Mouse (Mus musculus) gastrocnemius, postnatal 25 days (tissue): Measurements from ENCODE around the gene Cdk11b. TPM values are rescaled to one million over a fixed set of nuclear protein-coding genes. Genes with fewer than 3 reads are reported as not detected.
"Not testable (repeated sequence)": the region's sequence is repeated elsewhere in the genome, so short reads cannot be mapped to it uniquely, and the experiment has no call there.

ENCODE experiments used
- DNase-seq: peaks from one replicate; pipeline ENCODE4 v3.0.0; 2022
- total RNA-seq, 2 experiments: library from RNA; stranded (reverse); gene quantifications; 1 replicate in 1 of 2; 2 replicates in 1 of 2; pipeline ENCODE4 v1.2.3; 2021

Gene Cdk11b
- total RNA-seq, 2 experiments from 2014 or later: 25.9 to 26.1 TPM

DNA sequence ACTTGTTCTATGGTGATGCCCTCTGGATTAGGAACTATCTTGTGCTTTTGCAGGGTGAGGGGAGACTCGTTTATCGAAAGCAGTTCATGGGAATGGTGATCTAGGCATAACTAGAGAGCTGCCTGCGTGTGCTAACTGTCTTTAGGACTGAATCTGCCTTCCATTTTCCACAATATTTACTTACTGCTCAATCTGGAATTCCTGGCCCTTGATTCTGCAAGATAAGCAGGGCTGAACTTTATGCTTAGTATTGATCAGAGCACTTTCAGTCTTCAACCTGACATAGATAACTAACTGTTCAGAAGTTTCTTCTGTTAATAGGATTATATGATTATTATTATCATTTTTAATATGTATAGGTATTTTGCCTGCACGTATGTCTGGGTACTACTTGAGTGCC lies 19.5 kb upstream of the Cdk11b start:
- no peak for DNase-seq

GRCm38 (mm10) chr4:155606825-155607224 lies 17.8 kb upstream of the Cdk11b start:
- DNase-seq: no peak

DNA sequence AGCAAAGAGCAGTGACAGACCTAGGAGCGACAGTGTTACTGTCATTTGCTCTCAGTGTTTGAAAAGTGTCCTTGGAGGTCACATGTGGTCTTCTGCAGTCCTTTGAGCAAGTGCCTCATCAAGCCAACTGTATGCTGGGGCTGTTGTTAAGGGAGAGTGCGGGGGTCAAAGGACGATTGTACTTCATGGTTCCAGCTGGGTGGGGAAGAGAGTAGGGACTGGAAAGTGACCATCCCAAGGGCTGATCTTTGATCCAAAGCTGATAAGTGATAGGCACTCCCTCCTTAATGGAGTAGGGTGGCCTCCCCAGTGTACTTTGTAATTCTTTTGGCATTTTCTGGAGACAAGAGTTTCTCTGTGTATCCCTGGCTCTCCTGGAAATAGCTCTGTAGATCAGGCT lies 12.8 kb upstream of the Cdk11b start:
- DNase-seq: no peak

GRCm38 (mm10) chr4:155613264-155613663 lies 11.4 kb upstream of the Cdk11b start:
- no peak for DNase-seq

- no peak for DNase-seq
Observed at GRCm38 (mm10) chr4:155618321-155618720, 6.3 kb upstream of the Cdk11b start.

DNA sequence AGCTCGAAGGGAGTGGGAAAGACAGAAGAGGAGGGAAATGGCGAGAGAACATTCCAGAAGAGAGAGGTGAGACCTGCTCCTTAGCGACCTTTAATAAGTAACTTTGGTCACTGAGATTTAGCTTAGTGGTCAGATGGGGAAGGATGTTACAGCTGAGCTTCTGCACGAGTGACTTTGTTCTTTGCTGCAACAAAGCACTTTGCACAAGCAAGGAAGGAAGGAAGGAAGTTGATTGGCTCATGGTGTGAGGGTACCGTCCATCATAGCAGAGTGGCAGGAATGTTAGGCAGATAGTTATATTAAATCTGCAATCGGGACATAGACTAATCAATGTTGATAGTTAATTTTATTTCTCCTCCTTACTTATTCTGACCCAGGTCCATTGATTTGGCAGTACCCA lies 5.6 kb downstream of the Cdk11b start:
- DNase-seq: no peak

DNA sequence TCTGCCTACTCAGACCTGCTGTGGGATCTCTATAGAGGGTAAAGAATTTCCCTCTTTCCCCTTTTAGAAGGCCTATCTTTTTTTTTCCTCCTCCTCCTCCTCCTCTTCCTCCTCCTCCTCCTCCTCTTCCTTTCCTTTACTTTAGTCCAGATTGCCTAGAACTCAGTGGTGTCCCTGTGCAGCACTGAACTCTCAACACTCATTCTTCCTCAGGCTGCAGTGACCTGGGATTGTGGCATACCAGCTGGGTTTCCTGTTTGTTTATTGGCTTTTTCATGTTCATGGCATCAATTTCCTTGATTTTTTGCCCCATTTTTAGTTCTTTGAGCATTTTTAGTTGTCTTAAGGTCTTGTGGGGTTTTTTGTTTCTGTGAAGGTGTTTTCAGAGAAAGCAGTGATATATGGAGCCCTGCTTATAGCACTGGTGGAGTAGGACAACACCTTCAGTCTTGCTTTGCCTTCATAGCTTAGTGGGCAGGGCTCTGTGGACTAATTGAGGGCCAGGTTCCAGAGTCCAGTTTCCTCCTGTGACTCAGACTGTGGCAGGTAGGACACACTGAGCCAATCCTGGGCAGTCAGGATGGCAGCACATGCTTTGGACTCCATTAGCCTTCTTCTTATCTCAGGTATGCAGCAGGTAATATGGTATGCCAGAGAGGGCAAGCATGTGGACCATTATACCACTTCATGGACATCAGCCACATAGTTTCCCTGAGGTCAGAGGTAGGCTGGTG lies 11.3 kb downstream of the Cdk11b start:
- no peak for DNase-seq

- DNase-seq: no peak
Observed at GRCm38 (mm10) chr4:155643531-155643930, 18.9 kb downstream of the Cdk11b start.

DNA sequence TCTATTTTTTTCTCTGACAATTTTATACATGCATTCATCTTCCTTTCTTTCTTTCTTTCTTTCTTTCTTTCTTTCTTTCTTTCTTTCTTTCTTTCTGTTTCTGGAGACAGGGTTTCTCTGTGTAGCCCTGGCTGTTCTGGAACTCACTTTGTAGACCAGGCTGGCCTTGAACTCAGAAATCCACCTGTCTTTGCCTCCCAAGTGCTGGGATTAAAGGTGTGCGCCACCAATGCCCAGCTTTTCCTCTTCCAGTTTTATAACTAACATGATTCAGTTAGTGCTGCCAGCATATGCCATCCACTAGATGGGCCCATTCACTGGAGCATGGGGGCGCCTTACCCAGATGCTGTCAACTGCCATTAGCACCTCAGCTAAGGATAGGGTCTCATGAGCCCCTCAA lies 20.7 kb downstream of the Cdk11b start, which contains the start of gene Gm10563:
Gm10563 (minus strand) TSS at position 101 of the 400 bp plus-strand sequence.
- DNase-seq: not testable (repeated sequence)

- DNase-seq: no peak
Observed at GRCm38 (mm10) chr4:155645721-155646120, 21.1 kb downstream of the Cdk11b start.

GRCm38 (mm10) chr4:155649355-155649754 lies 24.7 kb downstream of the Cdk11b start:
- no peak for DNase-seq

DNA sequence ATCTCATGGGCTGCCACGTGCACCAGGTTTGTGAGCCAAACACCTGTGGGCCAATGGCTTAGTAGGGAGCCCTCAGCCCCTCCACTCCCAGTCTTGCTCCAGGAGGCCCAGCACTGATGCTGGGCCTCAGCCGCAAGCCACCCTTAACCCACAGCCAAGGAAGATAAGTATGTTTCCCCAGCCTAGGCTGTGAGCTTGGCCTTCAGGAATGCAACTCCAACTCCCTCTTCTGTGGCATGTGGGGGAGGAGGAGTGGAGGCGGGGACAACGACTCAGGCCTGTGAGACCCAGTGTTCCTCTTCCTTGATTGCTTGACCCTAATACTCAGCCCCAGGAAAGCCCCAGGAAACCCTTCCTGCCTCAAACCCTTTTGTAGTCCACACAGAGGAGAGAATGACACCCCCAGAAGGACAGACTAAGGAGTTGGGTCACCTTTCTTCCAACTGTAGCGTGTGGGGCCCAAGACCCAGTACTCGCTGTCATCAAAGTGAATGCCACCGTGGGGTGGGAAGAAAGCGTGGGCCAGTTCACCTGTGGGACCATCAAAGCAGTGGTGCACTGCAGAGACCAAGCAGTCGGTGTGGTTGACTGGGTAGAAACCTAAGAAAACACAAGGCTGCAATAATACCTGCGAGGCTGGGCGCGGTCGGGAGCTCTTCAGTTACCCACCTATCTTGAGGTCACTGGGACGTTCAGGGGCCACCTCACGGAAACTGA lies 27.1 kb downstream of the Cdk11b start:
- DNase-seq: no peak

DNA sequence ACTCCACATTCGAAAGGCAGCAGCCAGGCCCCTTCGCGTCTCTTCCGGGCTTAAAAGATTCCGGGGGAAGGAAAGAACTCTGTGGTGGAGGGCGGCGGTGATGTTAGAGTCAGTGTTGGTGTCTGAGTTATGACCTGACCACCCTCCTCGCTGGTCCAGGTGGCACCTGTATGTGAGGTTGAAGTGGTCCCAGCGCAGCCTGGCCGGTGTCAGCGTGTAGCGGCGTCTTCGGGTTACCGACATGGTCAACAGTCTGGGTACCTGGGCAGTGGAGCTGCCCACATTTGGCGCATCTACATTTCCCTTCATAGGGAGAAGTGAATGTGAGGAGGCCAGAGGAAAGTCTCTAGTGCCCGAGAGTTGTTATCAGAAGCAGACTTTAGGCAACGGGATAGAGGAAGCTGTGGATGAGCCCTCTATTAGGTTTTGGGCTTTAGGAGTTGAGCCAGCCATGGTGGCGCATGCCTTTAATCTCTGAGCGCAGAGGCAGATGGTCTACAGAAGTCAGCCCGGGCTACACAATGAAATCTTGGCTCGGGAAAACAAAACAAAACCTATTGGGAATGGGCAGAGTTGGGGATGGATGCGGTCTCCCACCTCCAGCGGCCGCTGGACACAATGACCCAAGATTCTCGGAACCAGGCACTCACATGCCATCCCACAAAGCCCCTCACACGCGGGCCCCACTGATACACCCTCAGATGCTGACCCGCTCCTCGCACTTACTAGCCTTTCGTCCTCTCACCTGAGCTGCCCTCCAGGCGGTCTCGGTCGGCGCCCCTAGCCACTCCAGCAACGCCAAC lies 27.8 kb downstream of the Cdk11b start:
- DNase-seq: no peak

DNA sequence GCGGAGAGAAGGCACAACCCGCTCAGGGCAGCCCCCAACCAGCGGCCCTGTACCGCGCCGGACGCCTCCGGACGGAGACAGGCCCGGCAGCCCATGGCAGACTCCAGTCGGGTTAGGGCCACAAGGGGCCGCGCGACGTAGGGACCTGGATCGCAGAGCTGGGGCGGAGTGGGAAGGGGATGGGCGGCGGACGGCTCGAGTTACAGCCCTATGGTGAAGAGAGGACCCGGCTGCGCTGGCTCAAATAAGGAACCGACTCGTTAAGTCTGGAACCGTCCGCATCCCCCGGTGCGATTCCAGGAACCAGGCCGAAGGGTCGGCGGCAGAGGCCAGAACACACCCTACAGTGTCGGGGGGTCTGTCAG lies 28.4 kb downstream of the Cdk11b start, which contains the start of gene Mmp23:
Mmp23 (minus strand) TSS at position 299 of the 365 bp plus-strand sequence.
- DNase-seq: peak; percentile 49

- no peak for DNase-seq
Observed at GRCm38 (mm10) chr4:155653451-155654182, 29.0 kb downstream of the Cdk11b start.

- no peak for DNase-seq
Observed at GRCm38 (mm10) chr4:155654183-155654455, 29.5 kb downstream of the Cdk11b start.

DNA sequence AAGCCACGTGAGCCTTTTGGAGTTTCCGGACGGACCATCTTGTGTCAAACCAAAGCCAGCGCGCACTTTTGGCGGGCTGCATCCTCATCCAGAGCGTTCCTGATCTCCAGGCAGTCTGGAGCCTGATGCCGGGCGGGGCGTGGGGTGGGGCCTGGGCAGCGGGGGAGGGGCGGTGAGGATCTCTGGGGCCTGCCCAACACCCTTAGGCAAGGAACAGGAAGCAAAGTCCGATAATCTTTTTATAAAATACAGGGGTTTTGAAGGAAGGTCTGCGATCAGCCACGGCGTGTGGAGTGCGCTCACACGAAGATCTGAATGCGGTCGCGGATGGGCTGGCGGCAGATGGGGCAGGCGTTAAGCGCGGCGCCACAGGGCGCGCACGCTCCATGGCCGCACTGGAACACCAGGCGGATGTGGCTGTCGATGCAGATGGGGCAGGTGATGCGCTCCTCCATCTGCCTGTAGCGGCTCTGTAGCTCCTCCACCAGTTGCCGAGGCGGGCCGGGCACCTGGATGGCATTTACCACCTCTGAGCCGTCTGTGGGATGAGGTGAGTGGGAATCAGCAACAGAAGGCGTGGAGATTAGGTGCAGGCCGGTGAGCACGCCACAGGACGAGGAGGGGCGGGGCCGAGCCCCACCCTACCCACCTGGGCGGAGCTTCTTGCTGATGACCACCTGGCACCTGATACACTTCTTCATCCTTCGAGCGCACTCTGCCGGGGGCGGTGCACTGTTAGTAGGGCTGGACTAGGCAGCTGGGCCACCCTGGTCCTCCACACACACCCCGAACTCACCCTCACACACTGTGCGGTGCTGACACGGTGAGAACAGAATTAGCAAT lies 30.0 kb downstream of the Cdk11b start:
- DNase-seq: peak; percentile 58

DNA sequence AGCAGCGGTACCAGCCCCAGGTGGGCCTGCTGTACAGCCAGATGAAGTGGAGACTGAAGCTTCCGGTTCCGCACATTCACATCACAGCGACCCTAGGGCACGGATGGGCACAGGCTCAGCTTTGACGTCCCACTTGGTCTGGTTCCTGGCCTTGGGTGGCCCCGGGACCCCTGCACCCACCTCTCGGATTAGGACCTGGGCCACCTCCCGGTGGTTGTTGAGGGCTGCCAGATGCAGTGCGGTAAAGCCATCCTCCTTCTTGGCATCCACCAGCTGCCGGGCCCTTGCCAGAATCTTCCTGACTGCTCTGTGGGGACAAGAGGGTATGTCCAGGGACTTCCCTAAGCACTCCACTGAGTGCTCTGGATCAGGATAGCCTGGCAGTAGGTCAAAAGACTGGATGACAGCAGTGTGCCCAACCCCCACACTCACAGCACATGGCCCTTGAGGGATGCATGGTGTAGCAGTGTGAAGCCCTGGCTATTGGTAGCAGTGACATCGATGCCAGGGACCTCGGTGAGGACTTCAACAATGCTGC lies 31.6 kb downstream of the Cdk11b start:
- no peak for DNase-seq

DNA sequence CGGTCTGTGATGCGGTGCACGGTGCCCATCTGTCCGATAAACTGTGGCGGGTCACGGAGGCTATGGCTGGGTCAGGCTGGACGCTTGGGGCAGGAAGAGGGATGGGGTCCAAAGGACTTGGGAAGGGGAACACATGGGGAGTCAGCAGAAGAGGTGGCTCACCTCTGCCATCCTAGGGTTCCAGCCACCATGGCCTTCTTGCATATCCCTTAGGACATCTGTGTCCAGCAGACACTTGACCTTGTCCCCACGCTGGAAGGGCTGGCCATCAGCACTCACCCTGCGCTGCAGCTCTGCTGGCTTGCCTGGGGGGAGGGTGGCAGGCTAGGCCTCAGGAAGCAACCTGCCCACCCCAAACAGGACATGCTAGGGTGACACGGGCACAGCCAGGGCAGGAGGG lies 34.3 kb downstream of the Cdk11b start:
- no peak for DNase-seq

GRCm38 (mm10) chr4:155660641-155661040 lies 36.0 kb downstream of the Cdk11b start:
- no peak for DNase-seq

GRCm38 (mm10) chr4:155666903-155667302 lies 42.2 kb downstream of the Cdk11b start:
- no peak for DNase-seq
